Mouse (Mus musculus) myocyte (in vitro differentiated cells): ENCODE measurements around the gene Ccng1.

ENCODE experiments used
- POLR2A ChIP-seq: IDR thresholded peaks from one replicate; pipeline ENCODE4 v1.6.1; 2011; ENCODE audit warnings: low read depth, mild to moderate bottlenecking, control low read depth, moderate library complexity; ENCODE audit not compliant: insufficient read length
- POLR2AphosphoS2 ChIP-seq: IDR thresholded peaks from one replicate; pipeline ENCODE4 v1.6.1; 2011; ENCODE audit warnings: low read depth, control low read depth; ENCODE audit not compliant: insufficient read length

DNA sequence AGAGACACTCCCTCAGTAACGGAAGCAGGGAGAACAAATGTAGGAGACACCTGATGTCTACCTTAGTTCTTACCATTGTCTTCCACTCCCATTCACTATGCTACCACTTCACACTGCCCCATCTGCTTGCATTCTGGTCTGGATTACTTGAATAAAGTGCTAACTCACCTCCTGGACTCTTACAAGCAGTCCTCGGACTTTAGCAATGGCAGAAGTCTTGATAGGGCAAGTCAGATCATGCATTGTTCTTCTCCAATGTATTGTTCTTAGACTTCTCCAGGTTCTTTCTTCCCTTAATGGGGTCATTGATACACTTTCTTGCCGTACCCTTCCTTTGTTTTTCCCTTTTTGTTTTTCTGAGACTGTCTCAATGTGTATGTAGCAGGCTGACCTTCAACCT, 17.7 kb downstream of the Ccng1 start:
- TF ChIP-seq POLR2AphosphoS2 (no peak), POLR2A (no peak)
